Mouse (Mus musculus): Measurements from ENCODE around the gene Hist2h3c1.

GRCm38 (mm10) chr3:96260220-96260619 lies 13.7 kb downstream of the Hist2h3c1 start:
- no peak for TF ChIP-seq FLI1 (IDR thresholded peaks at IDR 0.05; ENCODE audit: low read length)
- TF ChIP-seq GATA1 (IDR thresholded peaks at IDR 0.05; ENCODE audit: borderline replicate concordance, low read length): no peak

Measured in megakaryocyte, embryonic 14.5 days (primary cell).